Mouse (Mus musculus): ENCODE data around the gene Syt14. TPM values are rescaled to one million over a fixed set of nuclear protein-coding genes. Genes with fewer than 3 reads are reported as not detected.

Syt14 gene
- polyA plus RNA-seq, 1 experiment from 2014 or later, result 13.0 TPM

GRCm38 (mm10) chr1:192898742-192899141, 136.8 kb downstream of the Syt14 start:
- WGBS, result 16% methylated on average over 2 of the region's 2 CpGs
- Histone ChIP-seq H3K4me3 (ENCODE audit: low read depth, low read length) (no peak overlapping the region), H3K36me3 (ENCODE audit: control insufficient read depth, insufficient read depth, low read length) (no peaks in the 10 kb centered on the region), H3K27ac (ENCODE audit: low read depth, low read length) (no peak overlapping the region), H3K9me3 (ENCODE audit: control insufficient read depth, low read length) (no peaks in the 10 kb centered on the region), H3K4me2 (ENCODE audit: low read depth, low read length) (no peak overlapping the region), H3K9ac (replicated peaks; ENCODE audit: low read depth, low read length) (no peak overlapping the region), H3K4me1 (ENCODE audit: control insufficient read depth, insufficient read depth, low read length) (no peaks in the 10 kb centered on the region), H3K27me3 (ENCODE audit: control insufficient read depth, insufficient read depth, low read length) (no peaks in the 10 kb centered on the region)
- no peak for ATAC-seq (ENCODE audit: low read depth)

- no peaks in the 10 kb centered on the region for H3K9me3 ChIP-seq (ENCODE audit: control insufficient read depth, low read length)
- ATAC-seq (ENCODE audit: low read depth), result no peak
- H3K27ac ChIP-seq (ENCODE audit: low read depth, low read length), result no peak overlapping the region
- H3K4me3 ChIP-seq (ENCODE audit: low read depth, low read length), result no peak overlapping the region
- H3K9ac ChIP-seq (replicated peaks; ENCODE audit: low read depth, low read length), result no peak overlapping the region
- H3K4me1 ChIP-seq (ENCODE audit: control insufficient read depth, insufficient read depth, low read length), result no peaks in the 10 kb centered on the region
- H3K4me2 ChIP-seq (ENCODE audit: low read depth, low read length), result no peak overlapping the region
- H3K27me3 ChIP-seq (ENCODE audit: control insufficient read depth, insufficient read depth, low read length), result no peaks in the 10 kb centered on the region
- WGBS, result 69% methylated on average over 10 of the region's 10 CpGs
- no peaks in the 10 kb centered on the region for H3K36me3 ChIP-seq (ENCODE audit: control insufficient read depth, insufficient read depth, low read length)
These were observed 138.4 kb downstream of the Syt14 start for GRCm38 (mm10) chr1:192897218-192897617.

GRCm38 (mm10) chr1:192896076-192896475, 139.5 kb downstream of the Syt14 start:
- H3K4me1 ChIP-seq (ENCODE audit: control insufficient read depth, insufficient read depth, low read length), result no peaks in the 10 kb centered on the region
- H3K4me3 ChIP-seq (ENCODE audit: low read depth, low read length), result no peak overlapping the region
- 95% methylated on average over 3 of the region's 3 CpGs for WGBS
- H3K27me3 ChIP-seq (ENCODE audit: control insufficient read depth, insufficient read depth, low read length), result no peaks in the 10 kb centered on the region
- no peaks in the 10 kb centered on the region for H3K36me3 ChIP-seq (ENCODE audit: control insufficient read depth, insufficient read depth, low read length)
- no peak overlapping the region for H3K27ac ChIP-seq (ENCODE audit: low read depth, low read length)
- ATAC-seq (ENCODE audit: low read depth), result no peak
- no peak overlapping the region for H3K9ac ChIP-seq (replicated peaks; ENCODE audit: low read depth, low read length)
- no peaks in the 10 kb centered on the region for H3K9me3 ChIP-seq (ENCODE audit: control insufficient read depth, low read length)
- H3K4me2 ChIP-seq (ENCODE audit: low read depth, low read length), result no peak overlapping the region

GRCm38 (mm10) chr1:192890716-192891115, 144.9 kb downstream of the Syt14 start:
- H3K4me2 ChIP-seq (ENCODE audit: low read depth, low read length), result no peak overlapping the region
- H3K27me3 ChIP-seq (ENCODE audit: control insufficient read depth, insufficient read depth, low read length), result no peaks in the 10 kb centered on the region
- no peak overlapping the region for H3K4me3 ChIP-seq (ENCODE audit: low read depth, low read length)
- no peak for ATAC-seq (ENCODE audit: low read depth)
- no peaks in the 10 kb centered on the region for H3K36me3 ChIP-seq (ENCODE audit: control insufficient read depth, insufficient read depth, low read length)
- no peak overlapping the region for H3K27ac ChIP-seq (ENCODE audit: low read depth, low read length)
- no peaks in the 10 kb centered on the region for H3K4me1 ChIP-seq (ENCODE audit: control insufficient read depth, insufficient read depth, low read length)
- H3K9me3 ChIP-seq (ENCODE audit: control insufficient read depth, low read length), result no peaks in the 10 kb centered on the region
- WGBS, result 86% methylated on average over 3 of the region's 3 CpGs
- no peak overlapping the region for H3K9ac ChIP-seq (replicated peaks; ENCODE audit: low read depth, low read length)

- no peak overlapping the region for H3K4me3 ChIP-seq (ENCODE audit: low read depth, low read length)
- no peaks in the 10 kb centered on the region for H3K27me3 ChIP-seq (ENCODE audit: control insufficient read depth, insufficient read depth, low read length)
- H3K9me3 ChIP-seq (ENCODE audit: control insufficient read depth, low read length), result no peaks in the 10 kb centered on the region
- no peak overlapping the region for H3K9ac ChIP-seq (replicated peaks; ENCODE audit: low read depth, low read length)
- H3K4me2 ChIP-seq (ENCODE audit: low read depth, low read length), result no peak overlapping the region
- H3K36me3 ChIP-seq (ENCODE audit: control insufficient read depth, insufficient read depth, low read length), result no peaks in the 10 kb centered on the region
- H3K4me1 ChIP-seq (ENCODE audit: control insufficient read depth, insufficient read depth, low read length), result no peaks in the 10 kb centered on the region
- WGBS, result 60% methylated on average over 2 of the region's 2 CpGs
- H3K27ac ChIP-seq (ENCODE audit: low read depth, low read length), result no peak overlapping the region
- ATAC-seq (ENCODE audit: low read depth), result no peak
These were observed 152.8 kb downstream of the Syt14 start for GRCm38 (mm10) chr1:192882617-192883295.

GRCm38 (mm10) chr1:192880130-192880529, 155.4 kb downstream of the Syt14 start:
- Histone ChIP-seq H3K27ac (ENCODE audit: low read depth, low read length) (no peak overlapping the region), H3K4me2 (ENCODE audit: low read depth, low read length) (no peak overlapping the region), H3K4me3 (ENCODE audit: low read depth, low read length) (no peak overlapping the region), H3K9me3 (ENCODE audit: control insufficient read depth, low read length) (no peaks in the 10 kb centered on the region), H3K27me3 (ENCODE audit: control insufficient read depth, insufficient read depth, low read length) (no peaks in the 10 kb centered on the region), H3K4me1 (ENCODE audit: control insufficient read depth, insufficient read depth, low read length) (no peaks in the 10 kb centered on the region), H3K36me3 (ENCODE audit: control insufficient read depth, insufficient read depth, low read length) (no peaks in the 10 kb centered on the region), H3K9ac (replicated peaks; ENCODE audit: low read depth, low read length) (no peak overlapping the region)
- ATAC-seq (ENCODE audit: low read depth), result no peak
- WGBS, result 75% methylated on average over 4 of the region's 4 CpGs

- Histone ChIP-seq H3K9me3 (ENCODE audit: control insufficient read depth, low read length) (no peaks in the 10 kb centered on the region), H3K9ac (replicated peaks; ENCODE audit: low read depth, low read length) (no peak overlapping the region), H3K27me3 (ENCODE audit: control insufficient read depth, insufficient read depth, low read length) (no peaks in the 10 kb centered on the region), H3K4me3 (ENCODE audit: low read depth, low read length) (no peak overlapping the region), H3K4me2 (ENCODE audit: low read depth, low read length) (no peak overlapping the region), H3K27ac (ENCODE audit: low read depth, low read length) (no peak overlapping the region), H3K4me1 (ENCODE audit: control insufficient read depth, insufficient read depth, low read length) (no peaks in the 10 kb centered on the region), H3K36me3 (ENCODE audit: control insufficient read depth, insufficient read depth, low read length) (no peaks in the 10 kb centered on the region)
- 91% methylated on average over 7 of the region's 7 CpGs for WGBS
- no peak for ATAC-seq (ENCODE audit: low read depth)
These were observed 156.4 kb downstream of the Syt14 start for GRCm38 (mm10) chr1:192879086-192879580.

GRCm38 (mm10) chr1:192872841-192873240, 162.7 kb downstream of the Syt14 start:
- Histone ChIP-seq H3K4me3 (ENCODE audit: low read depth, low read length) (no peak overlapping the region), H3K4me2 (ENCODE audit: low read depth, low read length) (no peak overlapping the region), H3K36me3 (ENCODE audit: control insufficient read depth, insufficient read depth, low read length) (no peaks in the 10 kb centered on the region), H3K9me3 (ENCODE audit: control insufficient read depth, low read length) (no peaks in the 10 kb centered on the region), H3K27me3 (ENCODE audit: control insufficient read depth, insufficient read depth, low read length) (no peaks in the 10 kb centered on the region), H3K4me1 (ENCODE audit: control insufficient read depth, insufficient read depth, low read length) (no peaks in the 10 kb centered on the region), H3K27ac (ENCODE audit: low read depth, low read length) (no peak overlapping the region), H3K9ac (replicated peaks; ENCODE audit: low read depth, low read length) (no peak overlapping the region)
- 61% methylated on average over 5 of the region's 5 CpGs for WGBS
- no peak for ATAC-seq (ENCODE audit: low read depth)

GRCm38 (mm10) chr1:192869761-192870160, 165.8 kb downstream of the Syt14 start:
- ATAC-seq (ENCODE audit: low read depth), result no peak
- WGBS, result 93% methylated on average over 1 of the region's 1 CpGs
- H3K4me1 ChIP-seq (ENCODE audit: control insufficient read depth, insufficient read depth, low read length), result no peaks in the 10 kb centered on the region
- no peak overlapping the region for H3K9ac ChIP-seq (replicated peaks; ENCODE audit: low read depth, low read length)
- H3K36me3 ChIP-seq (ENCODE audit: control insufficient read depth, insufficient read depth, low read length), result no peaks in the 10 kb centered on the region
- no peaks in the 10 kb centered on the region for H3K9me3 ChIP-seq (ENCODE audit: control insufficient read depth, low read length)
- no peak overlapping the region for H3K4me2 ChIP-seq (ENCODE audit: low read depth, low read length)
- no peak overlapping the region for H3K4me3 ChIP-seq (ENCODE audit: low read depth, low read length)
- H3K27me3 ChIP-seq (ENCODE audit: control insufficient read depth, insufficient read depth, low read length), result no peaks in the 10 kb centered on the region
- H3K27ac ChIP-seq (ENCODE audit: low read depth, low read length), result no peak overlapping the region
